Mouse (Mus musculus) thymus, adult 2 months (tissue): ENCODE results near the gene Ppt2.

ENCODE experiments used
- CTCF ChIP-seq: fragments of 200-500 bp; IDR thresholded peaks from 2 replicates; pipeline ENCODE4 v1.5.1; 2012; ENCODE audit warnings: mild to moderate bottlenecking, control low read depth, low read length, moderate library complexity, borderline replicate concordance; ENCODE audit not compliant: control insufficient read depth, poor library complexity, insufficient read depth; ENCODE audit errors: extremely low read depth
- POLR2A ChIP-seq: fragments of 200-500 bp; IDR thresholded peaks from 2 replicates; pipeline ENCODE4 v1.6.1; 2012; ENCODE audit warnings: mild to moderate bottlenecking, low read length, control low read depth, moderate library complexity; ENCODE audit not compliant: control insufficient read depth, poor library complexity, insufficient read depth; ENCODE audit errors: extremely low read depth

DNA sequence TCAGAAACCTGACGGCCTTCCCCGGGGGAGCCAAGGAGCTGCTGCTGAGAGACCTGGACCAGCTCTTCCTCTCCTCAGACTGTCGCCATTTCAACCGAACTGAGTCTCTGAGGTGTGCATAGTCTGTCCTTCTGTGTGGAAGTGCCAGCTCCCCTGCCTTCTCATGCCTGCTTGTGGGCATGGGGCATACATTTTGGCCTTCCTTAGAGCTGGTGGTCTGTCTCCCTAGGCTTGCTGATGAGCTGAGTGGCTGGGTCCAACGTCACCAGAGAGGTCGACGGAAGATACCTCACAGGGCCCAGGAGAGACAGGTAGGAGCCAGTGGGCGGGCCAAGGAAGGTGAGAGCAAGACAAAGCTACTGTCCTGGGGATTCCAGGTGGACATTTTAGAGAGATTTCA is 24.7 kb upstream of the Ppt2 start:
- no peak for TF ChIP-seq CTCF
- no peak for TF ChIP-seq POLR2A
